Mouse (Mus musculus): ENCODE results near the gene Synpo2. TPM values are rescaled to one million over a fixed set of nuclear protein-coding genes. Genes with fewer than 3 reads are reported as not detected.
A peak's percentile ranks its signal among the peaks of the same experiment; 100 is the strongest.

Gene Synpo2
- polyA plus RNA-seq, 1 experiment from 2014 or later: 1.4 TPM

DNA sequence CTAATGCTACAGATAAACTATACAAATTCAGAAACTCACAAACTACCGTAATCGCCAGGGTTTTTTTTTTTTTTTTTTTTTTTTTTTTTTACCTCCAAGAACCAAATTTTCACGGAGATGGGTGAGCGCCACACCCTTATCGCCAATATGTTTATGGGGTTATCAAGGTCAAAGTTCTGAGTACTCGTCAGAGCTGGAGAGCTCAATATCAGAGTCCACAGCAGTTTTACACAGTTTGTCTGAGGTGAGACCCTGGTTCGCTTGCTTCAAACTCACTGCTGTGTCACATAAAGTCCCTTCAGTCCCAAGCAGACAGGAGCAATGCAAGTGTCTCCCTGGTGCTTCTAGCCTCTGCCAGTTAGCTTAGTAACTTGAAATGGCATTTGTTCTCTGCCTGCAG lies 60.8 kb downstream of the Synpo2 start:
- no peaks in the 10 kb centered on the region for H3K9me3 ChIP-seq
- no peaks in the 10 kb centered on the region for H3K36me3 ChIP-seq (replicated peaks)
- H3K27me3 ChIP-seq (replicated peaks): no peaks in the 10 kb centered on the region
- no peak overlapping the region for H3K27ac ChIP-seq
- no peak overlapping the region for H3K9ac ChIP-seq
- ATAC-seq (replicated peaks): no peak
- no peak overlapping the region for H3K4me2 ChIP-seq
- H3K4me3 ChIP-seq: no peak overlapping the region
- 93% methylated on average over 7 of the region's 7 CpGs for WGBS
- H3K4me1 ChIP-seq: no peaks in the 10 kb centered on the region

DNA sequence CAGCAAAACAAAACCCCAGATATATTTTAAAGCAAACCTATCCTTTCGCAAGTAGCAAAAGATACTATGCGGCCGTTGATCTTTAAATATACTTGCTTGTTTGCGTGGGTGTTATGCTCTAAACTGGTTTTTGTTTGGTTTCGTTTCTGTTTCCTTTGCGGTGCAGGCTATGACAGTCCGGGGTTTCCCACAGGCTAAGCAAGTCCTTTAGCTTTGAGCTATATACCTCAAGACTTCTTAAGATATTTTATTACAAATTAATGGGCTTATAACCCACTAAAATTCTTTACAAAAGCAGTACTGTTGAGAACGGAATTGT lies 61.6 kb downstream of the Synpo2 start:
- Histone ChIP-seq H3K4me1 (no peaks in the 10 kb centered on the region), H3K27me3 (replicated peaks) (no peaks in the 10 kb centered on the region), H3K9me3 (no peaks in the 10 kb centered on the region), H3K4me3 (no peak overlapping the region), H3K36me3 (replicated peaks) (no peaks in the 10 kb centered on the region), H3K9ac (no peak overlapping the region), H3K27ac (no peak overlapping the region), H3K4me2 (no peak overlapping the region)
- WGBS: 92% methylated on average over 8 of the region's 8 CpGs
- ATAC-seq (replicated peaks): no peak

DNA sequence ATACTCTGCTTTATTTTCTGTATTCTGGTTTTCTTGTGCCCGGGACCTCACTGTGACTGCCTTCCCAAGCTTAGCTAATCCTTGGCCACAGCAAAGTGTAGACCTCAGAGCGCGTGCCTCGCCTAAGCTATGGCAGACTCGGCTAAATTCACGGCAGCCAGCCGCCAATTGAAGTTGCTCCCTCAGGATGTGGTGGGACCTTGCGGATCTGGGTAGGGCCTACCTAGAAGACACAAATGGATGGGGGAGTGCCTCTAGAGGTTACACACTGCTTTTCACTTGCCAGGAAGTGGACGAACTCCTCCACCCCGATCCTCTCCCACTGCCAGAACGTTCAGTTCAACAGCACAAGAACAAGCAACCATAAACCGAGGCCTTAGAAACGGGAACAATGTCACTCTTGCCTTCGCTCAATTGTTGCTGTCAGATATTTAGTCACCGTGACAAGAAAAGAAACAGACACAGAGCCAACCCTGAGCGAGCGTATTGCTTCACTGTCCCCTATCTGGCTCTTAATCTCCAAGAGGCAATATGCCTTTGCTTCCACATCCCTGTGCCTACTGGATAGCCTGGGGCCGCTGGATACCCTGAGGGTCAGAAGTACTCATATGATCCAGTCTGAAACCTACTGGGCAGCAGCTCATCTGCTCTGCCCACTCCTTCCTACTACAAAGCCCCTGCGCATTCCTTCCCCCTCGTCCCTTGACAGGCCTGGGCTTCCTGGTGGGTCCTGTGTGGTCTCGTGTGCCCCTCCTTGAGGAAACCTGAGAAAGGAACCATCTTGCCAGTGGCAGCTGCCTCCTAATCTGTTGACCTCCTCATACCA lies 62.2 kb downstream of the Synpo2 start:
- Histone ChIP-seq H3K9ac (no peak overlapping the region), H3K36me3 (replicated peaks) (no peaks in the 10 kb centered on the region), H3K9me3 (no peaks in the 10 kb centered on the region), H3K4me1 (no peaks in the 10 kb centered on the region), H3K4me2 (no peak overlapping the region), H3K27ac (no peak overlapping the region), H3K4me3 (no peak overlapping the region), H3K27me3 (replicated peaks) (no peaks in the 10 kb centered on the region)
- no peak for ATAC-seq (replicated peaks)
- 82% methylated on average over 21 of the region's 21 CpGs for WGBS

DNA sequence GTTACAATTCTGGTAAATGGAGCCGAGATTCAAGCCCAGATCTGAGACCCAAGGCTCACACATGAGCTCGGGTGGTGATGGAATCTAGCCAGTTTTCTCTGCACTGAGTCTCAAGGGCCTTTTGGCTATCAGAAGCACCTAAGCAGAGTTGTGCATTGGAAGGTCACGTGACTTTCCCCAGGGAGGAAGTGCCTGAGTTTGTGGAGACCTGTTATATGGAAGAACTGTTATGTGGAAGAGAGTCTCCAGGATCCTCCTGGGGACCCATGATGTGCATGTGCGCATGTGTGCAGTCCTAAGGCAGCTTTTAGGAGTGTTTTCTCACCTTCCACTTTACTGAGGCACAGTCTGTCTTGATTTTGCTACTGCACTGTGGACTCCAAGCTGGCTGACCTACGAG lies 63.8 kb downstream of the Synpo2 start:
- Histone ChIP-seq H3K36me3 (replicated peaks) (no peaks in the 10 kb centered on the region), H3K9me3 (no peaks in the 10 kb centered on the region), H3K4me2 (no peak overlapping the region), H3K4me1 (no peaks in the 10 kb centered on the region), H3K4me3 (no peak overlapping the region), H3K27ac (no peak overlapping the region), H3K27me3 (replicated peaks) (no peaks in the 10 kb centered on the region), H3K9ac (no peak overlapping the region)
- WGBS: 84% methylated on average over 5 of the region's 5 CpGs
- no peak for ATAC-seq (replicated peaks)

DNA sequence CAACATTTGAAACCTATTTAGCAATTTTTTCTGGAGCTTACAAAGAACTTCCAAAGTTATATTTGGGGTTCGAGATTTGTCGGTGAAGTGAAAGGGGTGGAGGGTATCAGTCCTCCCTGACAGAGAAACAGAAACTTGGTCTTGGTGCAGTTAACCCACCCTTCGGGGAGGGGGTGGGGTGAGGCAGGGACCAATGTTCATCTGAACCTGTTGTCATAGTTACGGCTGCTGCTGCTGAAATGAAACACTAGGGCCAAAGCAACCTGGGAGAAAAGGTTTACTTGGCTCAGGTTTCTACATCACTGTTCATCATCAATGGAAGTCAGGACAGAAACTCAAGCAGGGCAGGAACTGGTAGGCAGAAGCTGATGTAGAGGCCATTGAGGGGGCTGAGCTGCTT lies 66.6 kb downstream of the Synpo2 start:
- WGBS: 70% methylated on average over 4 of the region's 4 CpGs
- no peaks in the 10 kb centered on the region for H3K4me1 ChIP-seq

DNA sequence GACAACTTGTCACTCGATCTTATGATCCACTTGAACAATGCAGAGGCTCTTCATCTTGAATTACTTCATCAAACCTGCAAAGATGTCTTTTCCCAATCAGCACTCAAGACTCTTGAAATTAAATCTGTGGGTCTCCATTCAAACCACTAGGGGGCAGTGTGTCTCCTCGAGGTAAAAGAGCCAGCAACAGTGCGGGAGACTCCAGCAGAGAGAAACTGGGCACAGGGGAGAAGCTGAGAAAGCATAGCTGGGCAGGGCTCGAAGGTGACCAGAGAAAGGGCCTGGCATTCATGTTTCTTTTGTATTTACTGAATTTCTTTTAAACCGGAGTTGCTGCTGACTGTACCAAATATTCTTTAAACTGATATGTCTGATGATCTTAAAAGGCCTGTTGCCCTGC lies 67.1 kb downstream of the Synpo2 start:
- H3K27ac ChIP-seq: no peak overlapping the region
- no peak overlapping the region for H3K4me2 ChIP-seq
- WGBS: 9% methylated on average over 5 of the region's 5 CpGs
- H3K4me3 ChIP-seq: no peak overlapping the region
- no peak for ATAC-seq (replicated peaks)
- H3K27me3 ChIP-seq (replicated peaks): no peaks in the 10 kb centered on the region
- no peak overlapping the region for H3K9ac ChIP-seq
- no peaks in the 10 kb centered on the region for H3K4me1 ChIP-seq
- no peaks in the 10 kb centered on the region for H3K9me3 ChIP-seq
- no peaks in the 10 kb centered on the region for H3K36me3 ChIP-seq (replicated peaks)

More for the DNA sequence above, 66.6 kb downstream of the Synpo2 start:
- H3K9ac ChIP-seq: no peak overlapping the region
- no peak overlapping the region for H3K4me2 ChIP-seq
- H3K36me3 ChIP-seq (replicated peaks): no peaks in the 10 kb centered on the region
- no peak for ATAC-seq (replicated peaks)
- no peak overlapping the region for H3K4me3 ChIP-seq
- no peaks in the 10 kb centered on the region for H3K27me3 ChIP-seq (replicated peaks)
- no peaks in the 10 kb centered on the region for H3K9me3 ChIP-seq
- H3K27ac ChIP-seq: no peak overlapping the region

DNA sequence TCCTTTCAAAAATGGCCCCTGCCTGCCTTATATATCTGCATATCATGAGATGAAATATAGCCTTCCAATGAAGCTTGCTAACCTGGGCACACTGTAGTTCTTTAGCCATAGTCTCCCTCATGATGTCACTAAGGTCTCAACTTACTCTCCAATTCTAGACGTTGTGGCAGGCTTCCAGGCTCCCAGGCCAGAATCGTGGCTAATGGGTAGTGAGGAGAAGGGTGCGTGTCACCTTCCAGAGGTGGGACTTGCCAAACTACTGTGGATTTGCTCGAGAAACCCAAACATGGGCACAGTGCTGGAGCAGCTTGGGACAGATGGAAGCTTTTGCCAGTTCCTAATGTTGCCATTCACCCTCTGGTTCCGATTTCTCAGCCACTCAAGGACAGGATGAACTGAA lies 69.5 kb downstream of the Synpo2 start:
- H3K4me1 ChIP-seq: peaks cover 3% of the 10 kb centered on the region; the same call in 1 of the 2 replicates
- H3K4me3 ChIP-seq: no peak overlapping the region
- H3K27ac ChIP-seq: no peak overlapping the region
- no peak overlapping the region for H3K4me2 ChIP-seq
- no peaks in the 10 kb centered on the region for H3K36me3 ChIP-seq (replicated peaks)
- no peak for ATAC-seq (replicated peaks)
- H3K27me3 ChIP-seq (replicated peaks): no peaks in the 10 kb centered on the region
- 71% methylated on average over 5 of the region's 5 CpGs for WGBS
- H3K9me3 ChIP-seq: no peaks in the 10 kb centered on the region
- no peak overlapping the region for H3K9ac ChIP-seq

DNA sequence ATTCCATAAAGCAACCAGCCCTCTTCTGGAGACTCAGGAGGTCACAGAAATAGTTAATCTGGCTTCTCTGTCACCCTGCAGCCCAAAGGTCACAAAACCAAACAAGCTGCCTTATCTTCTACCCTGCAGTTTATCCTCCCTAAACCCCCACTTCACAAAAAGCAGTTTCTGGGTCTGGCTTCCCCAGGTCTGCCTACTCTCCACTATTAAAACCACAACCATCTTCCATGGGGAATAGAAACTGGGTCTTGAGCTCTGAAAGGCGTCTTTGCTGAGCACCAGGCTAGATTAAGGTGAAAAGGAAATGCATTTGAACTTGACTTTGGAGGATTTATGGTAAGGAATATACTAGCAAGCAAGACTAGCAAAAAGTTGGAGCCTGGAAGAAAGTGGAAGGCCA lies 71.8 kb downstream of the Synpo2 start:
- Histone ChIP-seq H3K4me3 (no peak overlapping the region), H3K27me3 (replicated peaks) (no peaks in the 10 kb centered on the region), H3K9ac (no peak overlapping the region), H3K9me3 (no peaks in the 10 kb centered on the region), H3K27ac (no peak overlapping the region), H3K36me3 (replicated peaks) (no peaks in the 10 kb centered on the region), H3K4me1 (peaks cover 3% of the 10 kb centered on the region; the same call in 1 of the 2 replicates), H3K4me2 (no peak overlapping the region)
- 77% methylated on average over 1 of the region's 1 CpGs for WGBS
- ATAC-seq (replicated peaks): no peak

DNA sequence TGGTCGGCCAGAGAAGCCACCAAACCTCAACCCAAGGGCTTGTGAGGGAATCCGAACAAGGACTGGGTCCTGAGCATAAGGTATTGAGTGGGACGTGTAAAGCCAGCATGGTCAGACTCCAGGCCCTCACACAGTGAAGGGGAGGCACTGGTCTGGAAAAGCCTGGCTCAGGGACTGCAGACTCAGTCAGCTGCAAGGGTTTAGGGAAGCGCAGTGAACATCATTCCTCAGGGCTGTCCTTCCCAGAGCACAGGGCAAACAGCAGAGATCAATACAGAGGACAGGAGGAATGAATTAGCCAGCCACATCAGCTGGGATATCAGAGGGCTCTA lies 72.8 kb downstream of the Synpo2 start:
- no peaks in the 10 kb centered on the region for H3K27me3 ChIP-seq (replicated peaks)
- no peak for ATAC-seq (replicated peaks)
- no peak overlapping the region for H3K9ac ChIP-seq

DNA sequence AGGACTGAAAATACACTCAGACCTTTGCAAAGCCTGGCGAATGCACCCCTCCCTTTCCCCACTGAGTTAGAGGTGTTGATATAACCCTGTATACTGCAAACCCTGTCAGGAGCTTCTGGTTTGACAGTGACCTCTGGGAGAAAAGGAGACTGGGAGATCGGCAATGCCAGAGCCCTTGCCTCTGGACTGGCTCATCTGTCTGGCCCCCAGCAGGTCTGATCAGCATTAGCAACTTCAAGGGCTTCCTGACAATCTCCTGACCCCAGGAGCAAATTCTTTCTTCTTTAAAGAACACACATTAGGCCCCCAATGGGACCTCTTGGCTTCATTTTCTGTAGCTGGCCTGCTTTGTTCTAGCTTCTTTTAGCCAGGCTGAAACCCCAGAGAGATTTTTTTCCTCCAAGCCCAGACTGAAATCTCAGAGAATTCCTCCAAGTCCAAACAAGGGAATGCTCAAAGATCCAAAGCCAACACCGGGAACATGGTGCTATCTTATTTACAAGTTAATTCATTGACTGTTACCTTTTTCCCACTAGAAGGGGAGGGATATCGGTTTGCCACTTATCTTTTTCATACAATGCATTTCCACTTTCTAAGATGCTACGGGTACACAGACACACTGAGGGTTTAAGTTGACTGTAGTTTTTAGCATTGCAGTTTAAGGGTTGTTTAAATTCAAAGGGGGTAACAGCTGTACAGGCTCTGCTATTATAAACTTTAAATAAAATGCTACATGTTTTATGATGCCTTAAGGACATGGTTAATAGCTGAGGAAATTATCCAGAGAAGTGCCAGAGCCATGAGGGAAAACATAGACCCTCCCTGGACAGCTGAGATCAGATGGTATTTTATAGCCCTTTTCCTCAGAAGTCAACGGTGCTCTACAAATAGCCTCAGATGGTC lies 73.4 kb downstream of the Synpo2 start:
- no peak for ATAC-seq (replicated peaks)
- no peak overlapping the region for H3K4me2 ChIP-seq
- H3K4me3 ChIP-seq: no peak overlapping the region
- no peaks in the 10 kb centered on the region for H3K36me3 ChIP-seq (replicated peaks)
- no peaks in the 10 kb centered on the region for H3K9me3 ChIP-seq
- H3K9ac ChIP-seq: no peak overlapping the region
- H3K27me3 ChIP-seq (replicated peaks): no peaks in the 10 kb centered on the region
- H3K27ac ChIP-seq: no peak overlapping the region
- WGBS: 44% methylated on average over 6 of the region's 6 CpGs
- peaks cover 3% of the 10 kb centered on the region; the same call in 1 of the 2 replicates for H3K4me1 ChIP-seq

More for the DNA sequence above, 72.8 kb downstream of the Synpo2 start:
- no peak overlapping the region for H3K4me3 ChIP-seq
- WGBS: 49% methylated on average over 4 of the region's 4 CpGs
- H3K27ac ChIP-seq: no peak overlapping the region
- H3K4me1 ChIP-seq: peaks cover 3% of the 10 kb centered on the region; the same call in 1 of the 2 replicates
- H3K4me2 ChIP-seq: no peak overlapping the region
- H3K9me3 ChIP-seq: no peaks in the 10 kb centered on the region
- H3K36me3 ChIP-seq (replicated peaks): no peaks in the 10 kb centered on the region

DNA sequence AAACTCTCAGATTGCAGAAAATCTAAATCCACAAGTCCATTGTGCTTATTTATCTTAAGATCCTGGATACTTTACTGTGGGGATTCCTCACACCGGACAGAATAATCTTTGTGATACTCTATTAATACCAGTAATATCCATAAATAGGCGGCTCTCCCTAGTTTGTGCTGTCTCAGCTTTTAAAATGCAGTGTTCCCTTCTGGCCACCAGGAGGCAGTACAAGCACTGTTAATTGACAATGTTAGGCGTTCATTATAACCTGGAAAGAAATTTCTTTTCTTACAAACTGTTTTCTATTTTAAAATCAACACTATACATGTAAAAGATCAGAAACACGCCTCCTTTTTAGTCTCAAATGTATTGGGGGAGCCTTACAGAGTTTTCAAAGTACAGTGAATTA lies 75.2 kb downstream of the Synpo2 start:
- Histone ChIP-seq H3K36me3 (replicated peaks) (no peaks in the 10 kb centered on the region), H3K9me3 (no peaks in the 10 kb centered on the region), H3K27ac (no peak overlapping the region), H3K27me3 (replicated peaks) (no peaks in the 10 kb centered on the region), H3K4me2 (no peak overlapping the region), H3K9ac (no peak overlapping the region), H3K4me3 (no peak overlapping the region), H3K4me1 (peaks cover 3% of the 10 kb centered on the region; the same call in 1 of the 2 replicates)
- WGBS: 17% methylated on average over 4 of the region's 4 CpGs
- ATAC-seq (replicated peaks): no peak

DNA sequence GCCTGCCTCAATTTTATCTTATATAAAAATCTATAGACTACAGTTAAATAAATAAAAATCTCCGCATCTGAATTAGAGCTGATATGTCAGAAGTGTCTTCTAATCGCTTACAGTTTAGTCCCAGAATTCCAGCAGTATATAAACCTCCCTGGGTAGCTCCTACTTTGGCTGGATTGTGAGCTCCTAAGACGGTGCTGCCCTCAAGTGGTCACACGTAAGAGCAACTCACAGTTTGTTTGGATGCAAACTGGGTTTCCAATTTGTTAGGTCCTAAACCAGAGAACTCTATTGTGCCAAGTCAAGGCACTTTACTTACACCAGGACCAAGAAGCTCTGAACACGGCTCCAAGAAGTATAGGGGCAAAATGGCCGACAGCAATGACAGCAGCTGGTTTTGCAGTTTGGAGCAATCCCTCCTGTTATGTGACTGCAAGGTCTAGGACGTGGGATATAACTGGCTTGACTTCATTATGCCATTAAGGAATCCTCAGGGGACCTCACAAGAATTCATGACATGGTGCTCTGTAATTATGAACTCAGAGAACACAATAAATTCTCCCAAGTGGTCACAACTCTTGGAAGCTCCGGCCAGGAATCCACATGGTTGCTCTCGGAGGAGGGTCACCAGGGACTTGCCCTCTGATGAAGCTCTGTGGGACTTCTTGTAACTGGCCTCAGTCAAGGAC lies 76.7 kb downstream of the Synpo2 start:
- Histone ChIP-seq H3K4me2 (no peak overlapping the region), H3K9me3 (no peaks in the 10 kb centered on the region), H3K4me1 (peaks cover 3% of the 10 kb centered on the region; the same call in 1 of the 2 replicates), H3K27ac (no peak overlapping the region), H3K27me3 (replicated peaks) (no peaks in the 10 kb centered on the region), H3K36me3 (replicated peaks) (no peaks in the 10 kb centered on the region), H3K4me3 (no peak overlapping the region), H3K9ac (no peak overlapping the region)
- WGBS: 35% methylated on average over 9 of the region's 9 CpGs
- peak; percentile 77 for ATAC-seq (replicated peaks)
